Comparison of ENCODE assay signal across 8 mouse cellular contexts in the genomic region with DNA sequence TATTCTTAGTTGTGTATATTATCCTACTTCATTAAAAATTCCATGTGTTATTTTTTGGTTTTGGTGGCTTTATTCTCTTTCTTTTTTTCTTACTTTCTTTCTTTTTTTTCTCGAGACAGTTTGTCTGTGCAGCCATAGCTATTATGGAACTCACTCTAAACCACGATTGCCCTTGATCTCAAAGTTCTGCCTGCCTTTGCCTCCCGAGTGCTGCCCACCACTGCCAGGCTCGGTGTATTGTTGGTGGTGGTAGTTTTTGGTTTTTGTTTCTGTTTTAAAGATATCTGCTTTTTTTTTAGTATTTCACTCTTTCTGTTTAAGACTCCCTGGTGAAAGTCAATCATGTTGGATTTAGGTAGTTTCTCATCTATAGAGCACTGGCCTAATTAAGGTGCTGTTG. TPM values are rescaled to one million over a fixed set of nuclear protein-coding genes. Genes with fewer than 3 reads are reported as not detected.
DNase-seq lines count a peak whose midpoint lies in the region; ATAC-seq lines count a peak whose summit lies in the region.

No protein-coding gene starts in this region.

- peaks cover 18% of the 10 kb centered on the region for H3K4me1 ChIP-seq in liver, embryonic 13.5 days (replicated peaks)

- no peaks in the 10 kb centered on the region for H3K36me3 ChIP-seq in liver, embryonic 13.5 days

- peak; percentile 26 for DNase-seq in CD4-positive, CD25-positive, alpha-beta regulatory T cell, adult 2 months (ENCODE audit: low read depth, low spot score)
- peak; percentile 14 for DNase-seq in thymus, postnatal 4 days
- no peak for DNase-seq in thymus, adult 18-20 months
- DNase-seq in liver, embryonic 13.5 days, result no peak
- no peak for DNase-seq in cerebellum, postnatal 4 days (ENCODE audit: low spot score in 2 of 2)
- DNase-seq in urinary bladder, postnatal 4 days (ENCODE audit: low spot score in 2 of 2), result no peak

- no peak overlapping the region for H3K27ac ChIP-seq in liver, embryonic 13.5 days

- ATAC-seq in CD4-positive, CD25-positive, alpha-beta regulatory T cell, adult 4 months, result no peak
- no peak for ATAC-seq in liver, embryonic 13.5 days (ENCODE audit: low read depth)
- ATAC-seq in cerebellum, adult (ENCODE audit: insufficient number of reproducible peaks, low FRiP score, low TSS enrichment), result no peak

- peak overlapping the region; percentile 85; the same call in 1 of the 2 replicates for H3K9ac ChIP-seq in liver, embryonic 13.5 days

- 58% methylated on average over 4 of the region's 4 CpGs for WGBS in liver, embryonic 13.5 days (ENCODE audit: insufficient replicate concordance)

- peak overlapping the region; percentile 71 for H3K4me2 ChIP-seq in liver, embryonic 13.5 days

- H3K9me3 ChIP-seq in liver, embryonic 13.5 days (replicated peaks), result no peaks in the 10 kb centered on the region

- H3K27me3 ChIP-seq in liver, embryonic 13.5 days, result peaks cover 10% of the 10 kb centered on the region; the same call in 1 of the 2 replicates

- H3K4me3 ChIP-seq in liver, embryonic 13.5 days (replicated peaks), result peak overlapping the region; percentile 81

RNA-seq across cellular contexts. Expression of a gene that starts 1.2 kb away (rescaled TPM):
- polyA plus RNA-seq in CD4-positive, CD25-positive, alpha-beta regulatory T cell, adult 4 months (2017; shearing (Covaris generic)), result 10 to 100 TPM; 38.8 to 52.2 TPM
- 18.0 and 25.6 TPM in 2 replicates for polyA plus RNA-seq in liver, embryonic 13.5 days (2015; fragmentation: Nextera tagmentation; extraction: Ambion mirVana)

RNA-seq across cellular contexts. Expression of a gene that starts 32.2 kb away (rescaled TPM):
- polyA plus RNA-seq in CD4-positive, CD25-positive, alpha-beta regulatory T cell, adult 4 months (2017; shearing (Covaris generic)), result 10 to 100 TPM; 55.8 to 63.8 TPM
- polyA plus RNA-seq in liver, embryonic 13.5 days (2015; fragmentation: Nextera tagmentation; extraction: Ambion mirVana), result 28.5 and 33.0 TPM in 2 replicates

Comparison
In these comparisons a context has a peak if more than half of its experiments do, and no peak if none do; other contexts are left out.
1. DNase-seq: peak in CD4-positive, CD25-positive, alpha-beta regulatory T cell, adult 2 months (single experiment) and thymus, postnatal 4 days (single experiment); none in thymus, adult 18-20 months (0 of 2), liver, embryonic 13.5 days (single experiment), cerebellum, postnatal 4 days (0 of 2) and urinary bladder, postnatal 4 days (0 of 2).